Comparison of ENCODE assay signal across 20 mouse cellular contexts in the genomic region with DNA sequence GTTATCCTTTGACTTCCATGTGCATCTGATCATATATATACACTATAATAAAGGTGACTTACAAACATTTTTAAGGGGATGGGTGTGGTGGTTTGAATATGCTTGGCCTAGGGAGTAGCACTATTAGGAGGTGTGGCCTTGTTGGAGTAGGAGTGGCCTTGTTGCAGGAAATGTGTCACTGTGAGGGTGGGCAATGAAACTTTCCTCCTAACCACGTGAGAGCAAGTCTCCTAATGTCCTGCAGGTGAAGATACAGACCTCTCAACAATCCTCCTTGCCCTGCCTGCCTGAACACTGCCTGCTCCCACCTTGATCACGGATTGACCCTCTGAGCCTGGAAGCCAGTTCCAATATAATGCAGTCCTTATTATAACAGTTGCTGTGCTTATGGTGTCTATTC. TPM values are rescaled to one million over a fixed set of nuclear protein-coding genes. Genes with fewer than 3 reads are reported as not detected.
DNase-seq lines count a peak whose midpoint lies in the region; ATAC-seq lines count a peak whose summit lies in the region.
"Had no signal": no experiment of that assay in that cellular context is flagged by ENCODE, and none has a peak within 500 bp of the region (broad histone marks: within the 10 kb centered on the region; RNA-seq: fewer than 3 reads in every experiment).

No protein-coding gene starts in this region.

- no peak for ATAC-seq in activated CD4-positive, CD25-positive, alpha-beta regulatory T cell, adult 4 months
- ATAC-seq: forebrain, embryonic 14.5 days; forebrain, embryonic 16.5 days had no signal

- intact Hi-C loops in heart, postnatal 36 days (cut with DNase I), result no loop called here

- peak; percentile 64 for DNase-seq in heart, adult 11 months
- DNase-seq in heart, postnatal 36 days, result no peak
- DNase-seq in ES-CJ7 (ENCODE audit: low read depth, low spot score) (peak; percentile 25), ZHBTc4 (ENCODE audit: low read depth, low spot score) (peak; percentile 40)
- no peak for DNase-seq in adrenal gland, adult 18-20 months (ENCODE audit: low spot score in 2 of 2)
- DNase-seq: adrenal gland, adult 2 months; adrenal gland, postnatal 10 days; adrenal gland, postnatal 25 days; cerebellum, adult 11 months; cerebellum, adult 18-20 months; cerebellum, adult 8-10 months; cerebellum, adult 9-11 months; cerebellum, postnatal 14 days; cerebellum, postnatal 36 days; embryo, embryonic 11 days had no signal

RNA-seq across cellular contexts. Expression of gene Tada2a, which starts 22.3 kb away (rescaled TPM):
- 1 to 10 TPM; 5.9 to 8.2 TPM for total RNA-seq in heart, postnatal 36 days (2021)
- 10 to 100 TPM; 13.1 to 13.2 TPM for polyA plus RNA-seq in activated CD4-positive, CD25-positive, alpha-beta regulatory T cell, adult 4 months (2017; shearing (Covaris generic))
- total RNA-seq in adrenal gland, adult 18-20 months (2021), result 10 to 100 TPM; 12.5 to 12.6 TPM

RNA-seq across cellular contexts. Expression of gene Acaca, which starts 22.3 kb away (rescaled TPM):
- 10 to 100 TPM; 13.6 to 26.1 TPM for total RNA-seq in heart, postnatal 36 days (2021)
- polyA plus RNA-seq in activated CD4-positive, CD25-positive, alpha-beta regulatory T cell, adult 4 months (2017; shearing (Covaris generic)), result 1 to 10 TPM; 4.9 to 5.2 TPM
- 100 to 1,000 TPM; 488 to 991 TPM for total RNA-seq in adrenal gland, adult 18-20 months (2021)

RNA-seq across cellular contexts. Expression of gene Dusp14, which starts 38.1 kb away (rescaled TPM):
- under 1 TPM; 0.50 to 0.73 TPM for total RNA-seq in heart, postnatal 36 days (2021)
- polyA plus RNA-seq in activated CD4-positive, CD25-positive, alpha-beta regulatory T cell, adult 4 months (2017; shearing (Covaris generic)), result 10 to 100 TPM; 11.4 to 17.0 TPM
- total RNA-seq in adrenal gland, adult 18-20 months (2021), result 10 to 100 TPM in 1 of 2 experiments, 1 to 10 TPM in 1; 6.7 to 19.3 TPM
- total RNA-seq: common myeloid progenitor, adult 5-6 weeks had no signal
- polyA plus RNA-seq: erythroblast, embryonic 14.5 days had no signal

Comparison
In these comparisons a context has a peak if more than half of its experiments do, and no peak if none do; other contexts are left out.
1. DNase-seq: peak in heart, adult 11 months (single experiment), ES-CJ7 (single experiment) and ZHBTc4 (single experiment); none in heart, postnatal 36 days (0 of 2) and adrenal gland, adult 18-20 months (0 of 2).
2. RNA of gene Acaca, which starts 22.3 kb away (total RNA-seq): 488 to 991 TPM in adrenal gland, adult 18-20 months; 13.6 to 26.1 TPM in heart, postnatal 36 days; every median in the first group is over 10 times any median in the second.
3. RNA of gene Dusp14, which starts 38.1 kb away (total RNA-seq): 6.7 to 19.3 TPM in adrenal gland, adult 18-20 months; 0.50 to 0.73 TPM in heart, postnatal 36 days; every median in the first group is over 4 times any median in the second.